Mouse (Mus musculus): ENCODE measurements around the gene Nxpe4.

GRCm38 (mm10) chr9:48345866-48346265 is 184.0 kb downstream of the Nxpe4 start:
- TF ChIP-seq POLR2A (IDR thresholded peaks at IDR 0.05; ENCODE audit: low read depth, low read length) (no peak), CTCF (IDR thresholded peaks at IDR 0.05; ENCODE audit: extremely low read depth, insufficient read length, insufficient replicate concordance, low read depth, low read length) (no peak)
